Mouse (Mus musculus): ENCODE results near the gene R3hdm4.

GRCm38 (mm10) chr10:79910556-79910955, 10.5 kb downstream of the R3hdm4 start, which contains the start of gene Gm26602:
- TF ChIP-seq CTCF (IDR thresholded peaks at IDR 0.05; ENCODE audit: borderline replicate concordance, extremely low read depth, insufficient read depth, insufficient read length) = no peak
- no peak for TF ChIP-seq POLR2A (IDR thresholded peaks at IDR 0.05; ENCODE audit: borderline replicate concordance, extremely low read depth, insufficient read depth, insufficient read length, poor library complexity, severe bottlenecking)
